Mouse (Mus musculus) liver, embryonic 16.5 days (tissue): ENCODE results near the gene Dnase1l2. TPM values are rescaled to one million over a fixed set of nuclear protein-coding genes. Genes with fewer than 3 reads are reported as not detected.
A peak's percentile ranks its signal among the peaks of the same experiment; 100 is the strongest.

Source experiments
- ATAC-seq: fragments of 200-750 bp; cut with Nextera tagmentation; 2 replicates; pipeline ENCODE4 v1.8.0; 2017; ENCODE audit warnings: low read depth, mild to moderate bottlenecking, moderate number of reproducible peaks, moderate library complexity
- H3K27ac ChIP-seq: fragments of 300-500 bp; sonication (generic); 2 replicates; pipeline ENCODE4 v1.5.1; 2014; ENCODE audit warnings: mild to moderate bottlenecking, low read length
- H3K27me3 ChIP-seq: fragments of 300-500 bp; sonication (generic); 2 replicates; pipeline ENCODE4 v1.6.1; 2014; ENCODE audit warnings: low read depth, low read length, mixed read lengths; ENCODE audit not compliant: control insufficient read depth, insufficient read depth
- H3K36me3 ChIP-seq: fragments of 300-500 bp; sonication (generic); 2 replicates; pipeline ENCODE4 v1.6.1; 2014; ENCODE audit warnings: mild to moderate bottlenecking; ENCODE audit not compliant: control insufficient read depth, insufficient read depth
- H3K4me1 ChIP-seq: fragments of 300-500 bp; sonication (generic); 2 replicates; pipeline ENCODE4 v1.6.1; 2014; ENCODE audit warnings: low read depth, low read length, mixed read lengths; ENCODE audit not compliant: control insufficient read depth
- H3K4me2 ChIP-seq: fragments of 300-500 bp; sonication (generic); 2 replicates; pipeline ENCODE4 v1.6.1; 2014; ENCODE audit warnings: low read depth, low read length, mixed read lengths
- H3K4me3 ChIP-seq: fragments of 300-500 bp; sonication (generic); 2 replicates; pipeline ENCODE4 v1.5.1; 2014; ENCODE audit warnings: low read depth, mild to moderate bottlenecking, low read length
- H3K9ac ChIP-seq: fragments of 300-500 bp; sonication (generic); 2 replicates; pipeline ENCODE4 v1.6.1; 2014; ENCODE audit warnings: low read depth, low read length
- H3K9me3 ChIP-seq: fragments of 300-500 bp; sonication (generic); replicated peaks from 2 replicates; pipeline ENCODE4 v1.6.1; 2016; ENCODE audit warnings: low read length; ENCODE audit not compliant: control insufficient read depth
- WGBS: fragments of 180-500 bp; shearing (Covaris S2); extraction: QIAGEN DNeasy Blood & Tissue Kit; methylation state at CpG from one replicate; pipeline ENCODE4 v1.1.7; 2014; ENCODE audit not compliant: insufficient replicate concordance; 5-methylcytosine and 5-hydroxymethylcytosine counted together
- polyA plus RNA-seq: library from polyadenylated mRNA; unstranded; fragments of >200 nt; fragmentation: Nextera tagmentation; extraction: Ambion mirVana; gene quantifications from 2 replicates; pipeline ENCODE4 v1.2.1, GENCODE M21; 2015

Dnase1l2 gene
- polyA plus RNA-seq = 0.49 and 0.67 TPM in 2 replicates

- Histone ChIP-seq H3K9me3 (no peaks in the 10 kb centered on the region), H3K27me3 (no peaks in the 10 kb centered on the region), H3K4me2 (no peak within 1 kb of the TSS), H3K4me1 (no peaks in the 10 kb centered on the region), H3K9ac (no peak within 1 kb of the TSS), H3K4me3 (no peak within 1 kb of the TSS), H3K36me3 (peaks cover 46% of the 10 kb centered on the region), H3K27ac (no peak within 1 kb of the TSS)
- 70% methylated on average over 7 of the region's 7 CpGs for WGBS
- ATAC-seq = no peak
Measured at GRCm38 (mm10) chr17:24442632-24443155, at the start of gene Dnase1l2. Dnase1l2 (minus strand) TSS chr17:24443105.

GRCm38 (mm10) chr17:24490399-24490798 is 47.5 kb upstream of the Dnase1l2 start:
- Histone ChIP-seq H3K4me2 (no peak overlapping the region), H3K4me1 (peaks cover 5% of the 10 kb centered on the region), H3K27me3 (peaks cover 47% of the 10 kb centered on the region), H3K9ac (no peak overlapping the region), H3K4me3 (no peak overlapping the region), H3K27ac (no peak overlapping the region), H3K9me3 (no peaks in the 10 kb centered on the region), H3K36me3 (no peaks in the 10 kb centered on the region)
- ATAC-seq = no peak
- WGBS = 66% methylated on average over 4 of the region's 4 CpGs

- Histone ChIP-seq H3K9ac (no peak overlapping the region), H3K9me3 (no peaks in the 10 kb centered on the region), H3K36me3 (no peaks in the 10 kb centered on the region), H3K27me3 (peaks cover 47% of the 10 kb centered on the region), H3K4me3 (peak overlapping the region; percentile 57), H3K27ac (no peak overlapping the region), H3K4me1 (peaks cover 5% of the 10 kb centered on the region), H3K4me2 (peak overlapping the region; percentile 74)
- 24% methylated on average over 19 of the region's 19 CpGs for WGBS
- no peak for ATAC-seq
Measured at GRCm38 (mm10) chr17:24489265-24490030, 46.5 kb upstream of the Dnase1l2 start.

DNA sequence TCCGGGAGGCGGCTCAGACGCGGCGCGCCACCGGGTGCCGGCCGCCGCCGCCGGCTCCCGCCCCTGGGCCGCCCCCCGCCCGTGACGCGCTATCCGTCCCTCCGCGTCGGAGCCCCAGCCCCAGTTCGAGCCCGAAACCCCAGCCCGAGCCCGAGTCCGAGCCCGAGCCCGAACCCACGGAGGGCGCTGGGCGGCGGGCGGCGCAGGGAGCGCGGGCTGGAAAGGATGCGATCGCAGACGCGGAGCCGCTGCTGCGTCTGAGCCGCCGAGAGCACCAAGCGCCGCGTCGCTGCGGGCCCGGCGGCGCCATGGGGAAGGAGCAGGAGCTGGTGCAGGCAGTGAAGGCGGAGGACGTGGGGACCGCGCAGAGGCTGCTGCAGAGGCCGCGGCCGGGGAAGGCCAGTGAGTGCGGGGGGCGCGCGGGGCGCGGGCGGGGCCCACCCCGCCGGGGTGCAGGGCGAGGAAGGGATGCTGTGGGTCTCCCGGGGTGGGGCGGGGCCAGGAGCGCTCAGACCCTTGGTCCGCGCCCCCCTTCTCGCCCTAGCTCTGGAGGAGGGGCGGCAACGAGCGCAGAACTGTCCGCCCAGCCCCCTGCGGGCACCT is 45.9 kb upstream of the Dnase1l2 start:
- under 1% methylated on average over 56 of the region's 81 CpGs for WGBS
- peaks cover 47% of the 10 kb centered on the region for H3K27me3 ChIP-seq
- H3K4me1 ChIP-seq = peaks cover 5% of the 10 kb centered on the region
- no peaks in the 10 kb centered on the region for H3K36me3 ChIP-seq
- H3K9ac ChIP-seq = peak overlapping the region; percentile 26; the same call in 1 of the 2 replicates
- no peak overlapping the region for H3K27ac ChIP-seq
- ATAC-seq = no peak
- H3K4me3 ChIP-seq = peak overlapping the region; percentile 57
- H3K4me2 ChIP-seq = peak overlapping the region; percentile 74
- H3K9me3 ChIP-seq = no peaks in the 10 kb centered on the region

DNA sequence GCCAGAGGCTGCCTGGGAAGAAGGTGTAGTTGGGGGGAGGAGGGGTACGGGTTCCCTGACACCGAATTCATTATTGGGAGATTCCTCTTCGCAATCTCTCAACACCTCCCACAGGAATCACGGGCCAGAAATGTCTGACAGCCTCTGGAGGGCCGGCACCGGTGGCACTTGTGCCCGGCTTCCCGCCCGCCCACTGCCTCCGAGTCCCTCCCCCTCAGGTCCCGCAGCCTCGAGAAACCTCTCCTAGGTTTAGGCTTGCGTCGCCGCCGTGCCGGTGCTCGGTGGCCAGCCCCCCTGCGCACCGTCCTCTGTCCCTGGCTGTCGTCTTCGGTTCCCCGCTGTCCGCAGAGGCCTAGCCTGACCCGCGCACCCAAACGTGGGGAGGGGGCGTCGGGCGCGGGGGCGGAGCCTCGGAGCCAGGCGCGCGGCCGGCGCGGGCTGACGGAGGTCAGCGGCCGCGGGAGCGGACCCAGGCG is 45.3 kb upstream of the Dnase1l2 start, which contains the start of gene Caskin1:
TSS of gene Caskin1 (plus strand) at position 416 of the 476 bp plus-strand sequence.
- no peaks in the 10 kb centered on the region for H3K36me3 ChIP-seq
- WGBS = under 1% methylated on average over 45 of the region's 45 CpGs
- ATAC-seq = no peak

GRCm38 (mm10) chr17:24485090-24485860 is 42.4 kb upstream of the Dnase1l2 start:
- Histone ChIP-seq H3K9ac (no peak overlapping the region), H3K36me3 (no peaks in the 10 kb centered on the region), H3K4me1 (peaks cover 5% of the 10 kb centered on the region), H3K27me3 (peaks cover 40% of the 10 kb centered on the region), H3K27ac (no peak overlapping the region), H3K4me3 (no peak overlapping the region), H3K9me3 (no peaks in the 10 kb centered on the region), H3K4me2 (no peak overlapping the region)
- WGBS = 39% methylated on average over 11 of the region's 11 CpGs
- no peak for ATAC-seq

More for the DNA sequence above, 45.3 kb upstream of the Dnase1l2 start, which contains the start of gene Caskin1:
- peak within 1 kb of the TSS; percentile 57 for H3K4me3 ChIP-seq
- H3K4me1 ChIP-seq = peaks cover 5% of the 10 kb centered on the region
- H3K27ac ChIP-seq = no peak within 1 kb of the TSS
- peaks cover 47% of the 10 kb centered on the region for H3K27me3 ChIP-seq
- H3K9ac ChIP-seq = peak within 1 kb of the TSS; percentile 26; the same call in 1 of the 2 replicates
- H3K4me2 ChIP-seq = peak within 1 kb of the TSS; percentile 74
- no peaks in the 10 kb centered on the region for H3K9me3 ChIP-seq

DNA sequence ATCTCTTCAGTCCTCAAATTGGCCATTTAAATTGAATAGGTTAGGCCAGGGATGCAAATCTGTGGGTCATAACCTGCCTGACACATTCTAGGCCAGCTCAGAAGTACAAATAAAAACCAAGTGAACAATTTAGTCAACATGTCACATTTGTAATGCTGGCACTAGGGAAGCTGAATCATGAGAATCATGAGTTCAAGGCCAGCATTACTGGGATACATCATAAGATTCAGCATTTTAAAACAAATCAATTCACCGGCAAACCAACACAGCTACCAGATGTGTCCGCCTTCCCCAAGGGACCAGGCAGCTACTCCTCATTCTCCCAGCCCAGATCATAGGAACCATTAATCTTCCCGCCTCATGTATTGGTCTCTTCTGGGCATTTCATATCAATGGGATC is 40.6 kb upstream of the Dnase1l2 start:
- 71% methylated on average over 3 of the region's 3 CpGs for WGBS
- Histone ChIP-seq H3K4me3 (no peak overlapping the region), H3K36me3 (no peaks in the 10 kb centered on the region), H3K27me3 (peaks cover 23% of the 10 kb centered on the region), H3K4me1 (peaks cover 6% of the 10 kb centered on the region), H3K9ac (no peak overlapping the region), H3K4me2 (no peak overlapping the region), H3K9me3 (no peaks in the 10 kb centered on the region), H3K27ac (no peak overlapping the region)
- ATAC-seq = no peak

DNA sequence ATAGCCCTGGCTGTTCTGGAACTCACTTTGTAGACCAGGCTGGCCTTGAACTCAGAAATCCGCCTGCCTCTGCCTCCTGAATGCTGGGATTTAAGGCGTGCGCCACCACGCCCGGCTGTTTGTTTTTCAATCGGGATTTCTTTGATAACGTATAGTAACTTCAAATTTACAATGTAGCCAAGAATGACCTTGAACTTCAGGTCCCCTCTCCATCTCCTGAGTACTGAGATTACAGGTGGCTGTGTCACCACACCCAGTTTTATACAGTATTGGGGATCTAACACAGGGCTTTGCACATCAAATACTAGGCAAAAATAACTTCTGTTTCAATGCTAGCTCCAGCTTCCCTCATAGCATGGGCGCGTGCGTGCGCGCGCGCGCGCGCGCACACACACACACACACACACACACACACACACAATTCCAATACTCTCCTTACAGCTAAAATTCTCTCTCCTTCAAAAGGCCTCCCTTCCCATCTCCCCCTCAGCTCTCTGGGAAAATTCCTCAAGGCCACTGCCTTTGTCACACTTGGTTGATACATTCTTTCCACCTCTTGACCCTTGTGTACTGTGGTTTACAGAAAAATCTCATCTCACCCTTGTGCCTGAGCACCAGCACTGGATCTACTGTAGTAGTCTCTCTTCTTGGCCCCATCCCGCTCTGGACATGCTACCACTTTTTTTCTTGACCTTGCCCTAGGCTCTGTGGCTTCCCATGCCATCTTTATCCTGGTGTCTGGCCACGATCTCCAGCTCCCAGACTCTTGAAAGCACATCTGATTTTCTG is 38.3 kb upstream of the Dnase1l2 start:
- Histone ChIP-seq H3K4me2 (no peak overlapping the region), H3K4me3 (no peak overlapping the region), H3K4me1 (peaks cover 14% of the 10 kb centered on the region), H3K27me3 (peaks cover 3% of the 10 kb centered on the region; the same call in 1 of the 2 replicates), H3K9me3 (no peaks in the 10 kb centered on the region), H3K27ac (no peak overlapping the region), H3K9ac (no peak overlapping the region), H3K36me3 (peaks cover 12% of the 10 kb centered on the region)
- WGBS = 85% methylated on average over 20 of the region's 20 CpGs
- no peak for ATAC-seq
